Mouse (Mus musculus): ENCODE data around the gene Smarca2.
"Not testable (repeated sequence)": the region's sequence is repeated elsewhere in the genome, so short reads cannot be mapped to it uniquely, and the experiment has no call there.

The Smarca2 gene

GRCm38 (mm10) chr19:26704545-26705209 is 99.8 kb downstream of the Smarca2 start:
- DNase-seq: peak; percentile 47

DNA sequence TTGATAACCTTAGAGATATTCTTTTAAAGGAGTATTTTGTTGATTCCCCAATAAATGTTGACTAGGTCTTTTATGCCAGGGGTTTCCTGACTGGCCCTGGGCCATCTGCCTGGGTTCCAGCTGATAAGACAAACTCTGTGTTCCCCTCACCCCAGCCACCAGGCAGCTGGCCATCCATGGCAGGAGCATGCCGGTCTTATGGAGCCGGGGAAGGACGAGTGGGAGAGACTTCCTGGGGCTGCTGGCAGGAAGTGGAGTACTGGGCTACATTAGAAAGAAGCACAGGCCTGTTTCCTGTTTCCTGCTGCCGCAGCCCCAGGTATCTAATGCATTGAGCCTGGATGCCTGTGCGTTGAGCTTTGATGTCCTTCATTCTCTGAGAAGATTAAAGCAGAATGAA is 102.1 kb downstream of the Smarca2 start:
- no peak for DNase-seq

- DNase-seq: peak; percentile 25
Observed at GRCm38 (mm10) chr19:26709095-26709494, 104.2 kb downstream of the Smarca2 start.

GRCm38 (mm10) chr19:26711268-26711667 is 106.4 kb downstream of the Smarca2 start:
- peak; percentile 59 for DNase-seq

- no peak for DNase-seq
Observed at GRCm38 (mm10) chr19:26716217-26716616, 111.4 kb downstream of the Smarca2 start.

DNA sequence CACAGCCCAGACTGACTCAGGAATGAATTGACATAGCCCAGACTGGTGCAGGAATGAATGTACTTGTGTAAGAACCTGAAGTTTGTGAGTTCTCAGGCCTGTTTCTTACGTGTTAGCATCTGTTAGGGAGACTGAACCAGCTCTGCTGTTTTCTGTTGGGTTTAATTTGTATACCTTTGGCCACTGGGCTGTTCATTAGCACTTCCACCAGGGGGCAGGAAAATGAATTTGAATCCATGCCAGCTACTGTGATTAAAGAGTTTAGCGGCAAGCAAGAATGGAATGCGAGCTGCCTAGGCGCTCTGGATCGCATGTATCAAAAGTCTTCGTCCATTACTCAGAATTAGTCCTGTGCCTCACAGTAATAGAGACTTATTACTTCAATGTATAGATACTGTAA is 113.4 kb downstream of the Smarca2 start:
- DNase-seq: peak; percentile 64

DNA sequence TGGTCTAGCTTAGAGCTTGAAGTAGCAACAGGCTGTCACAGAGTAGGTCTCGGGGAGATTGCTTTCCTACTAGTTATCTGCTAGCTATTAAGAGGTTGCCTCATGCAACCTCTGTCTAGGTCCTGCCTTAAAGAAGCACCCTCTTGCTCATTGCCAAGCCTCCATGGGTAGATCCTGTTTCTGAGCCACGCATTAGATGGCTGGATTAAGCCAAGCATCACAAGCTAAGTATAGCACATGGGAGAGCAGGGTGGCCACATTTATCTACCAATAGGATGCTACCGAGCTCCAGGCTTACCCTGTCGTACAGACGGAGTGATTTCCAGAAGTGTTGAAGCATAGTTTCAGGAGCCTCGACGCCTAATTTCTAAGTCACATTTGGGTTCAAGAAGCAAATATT is 114.3 kb downstream of the Smarca2 start:
- DNase-seq: no peak

DNA sequence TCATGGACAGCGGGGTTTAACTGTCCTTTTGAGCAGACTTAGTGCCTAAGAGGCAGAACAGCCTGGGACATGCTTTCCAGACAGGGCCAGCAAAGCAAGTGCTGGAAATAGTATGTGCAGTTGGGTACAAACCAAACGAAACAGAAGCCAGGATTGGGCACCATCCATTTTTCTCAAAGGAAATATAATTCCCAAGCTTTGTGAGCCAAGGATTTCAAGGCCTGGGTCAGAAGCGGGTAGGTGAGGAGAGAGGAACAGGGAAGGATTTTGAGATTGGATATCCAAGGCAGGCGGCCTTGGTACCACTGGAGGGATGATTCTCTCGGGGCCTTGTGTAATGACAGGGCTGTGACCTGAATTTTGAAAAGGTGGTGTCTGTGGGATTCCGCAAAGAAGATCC is 116.9 kb downstream of the Smarca2 start:
- no peak for DNase-seq

- DNase-seq: no peak
Observed at GRCm38 (mm10) chr19:26723899-26724298, 119.0 kb downstream of the Smarca2 start.

GRCm38 (mm10) chr19:26724626-26725025 is 119.8 kb downstream of the Smarca2 start:
- no peak for DNase-seq

DNA sequence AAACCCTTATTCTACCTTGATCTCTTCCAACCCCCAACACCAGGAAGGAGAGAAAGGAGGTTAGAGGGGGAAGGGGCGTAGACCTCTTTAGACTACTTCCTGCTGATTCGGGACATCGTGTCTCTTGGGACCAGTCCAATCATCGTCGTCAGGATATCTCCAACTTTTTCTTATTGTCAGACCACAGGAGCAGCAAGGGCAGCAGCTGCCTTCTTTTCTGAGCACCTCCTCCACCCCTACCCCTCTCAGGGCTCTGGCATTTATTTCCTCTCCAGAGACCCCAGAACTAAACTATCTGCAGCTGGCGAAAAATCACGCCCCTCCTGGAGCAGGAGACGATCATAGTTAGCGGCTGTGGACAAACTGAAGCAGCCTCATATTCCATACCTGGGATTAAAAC is 122.9 kb downstream of the Smarca2 start:
- DNase-seq: no peak

GRCm38 (mm10) chr19:26730486-26730885 is 125.6 kb downstream of the Smarca2 start:
- no peak for DNase-seq

- DNase-seq: no peak
Observed at GRCm38 (mm10) chr19:26731121-26731520, 126.3 kb downstream of the Smarca2 start.

DNA sequence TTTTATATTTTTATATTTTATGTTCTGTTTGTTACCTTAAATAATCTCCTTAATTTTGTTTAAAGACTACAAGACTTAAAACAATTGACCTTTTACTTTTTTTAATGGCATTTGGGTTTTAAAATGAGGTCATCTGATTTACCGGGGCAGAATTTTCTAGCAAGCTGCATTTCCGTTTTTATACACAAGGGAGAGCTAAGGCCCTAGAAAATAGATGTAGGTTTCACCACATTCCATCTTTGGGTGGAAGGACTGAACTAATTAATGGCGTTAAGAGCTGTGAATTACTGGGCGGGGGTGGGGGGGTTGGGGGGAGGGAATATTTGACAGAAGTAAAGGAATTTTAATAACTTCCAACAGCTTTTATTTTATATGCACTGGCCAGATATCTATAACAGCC is 127.0 kb downstream of the Smarca2 start:
- peak; percentile 68 for DNase-seq

GRCm38 (mm10) chr19:26733055-26733454 is 128.2 kb downstream of the Smarca2 start:
- no peak for DNase-seq

- DNase-seq: no peak
Observed at GRCm38 (mm10) chr19:26733546-26734100, 128.8 kb downstream of the Smarca2 start.

- no peak for DNase-seq
Observed at GRCm38 (mm10) chr19:26734704-26735109, 129.9 kb downstream of the Smarca2 start.

DNA sequence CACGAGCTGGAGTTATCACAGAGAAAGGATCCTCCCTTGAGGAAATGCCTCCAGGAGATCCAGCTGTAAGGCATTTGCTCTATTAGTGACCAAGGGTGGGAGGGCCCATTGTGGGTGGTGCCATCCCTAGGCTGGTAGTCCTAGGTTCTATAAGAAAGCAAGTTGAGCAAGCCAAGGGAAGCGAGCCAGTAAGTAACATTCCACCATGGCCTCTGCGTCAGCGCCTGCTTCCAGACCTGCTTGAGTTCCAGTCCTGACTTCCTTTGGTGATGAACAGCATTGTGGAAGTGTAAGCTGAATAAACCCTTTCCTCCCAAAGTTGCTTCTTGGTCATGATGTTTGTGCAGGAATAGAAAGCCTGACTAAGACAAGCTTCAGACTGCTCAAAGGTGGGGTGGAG is 140.2 kb downstream of the Smarca2 start:
- not testable (repeated sequence) for DNase-seq

GRCm38 (mm10) chr19:26745567-26745966 is 140.7 kb downstream of the Smarca2 start:
- DNase-seq: no peak

- DNase-seq: no peak
Observed at GRCm38 (mm10) chr19:26746290-26746689, 141.4 kb downstream of the Smarca2 start.

GRCm38 (mm10) chr19:26746709-26747467 is 142.0 kb downstream of the Smarca2 start:
- no peak for DNase-seq

DNA sequence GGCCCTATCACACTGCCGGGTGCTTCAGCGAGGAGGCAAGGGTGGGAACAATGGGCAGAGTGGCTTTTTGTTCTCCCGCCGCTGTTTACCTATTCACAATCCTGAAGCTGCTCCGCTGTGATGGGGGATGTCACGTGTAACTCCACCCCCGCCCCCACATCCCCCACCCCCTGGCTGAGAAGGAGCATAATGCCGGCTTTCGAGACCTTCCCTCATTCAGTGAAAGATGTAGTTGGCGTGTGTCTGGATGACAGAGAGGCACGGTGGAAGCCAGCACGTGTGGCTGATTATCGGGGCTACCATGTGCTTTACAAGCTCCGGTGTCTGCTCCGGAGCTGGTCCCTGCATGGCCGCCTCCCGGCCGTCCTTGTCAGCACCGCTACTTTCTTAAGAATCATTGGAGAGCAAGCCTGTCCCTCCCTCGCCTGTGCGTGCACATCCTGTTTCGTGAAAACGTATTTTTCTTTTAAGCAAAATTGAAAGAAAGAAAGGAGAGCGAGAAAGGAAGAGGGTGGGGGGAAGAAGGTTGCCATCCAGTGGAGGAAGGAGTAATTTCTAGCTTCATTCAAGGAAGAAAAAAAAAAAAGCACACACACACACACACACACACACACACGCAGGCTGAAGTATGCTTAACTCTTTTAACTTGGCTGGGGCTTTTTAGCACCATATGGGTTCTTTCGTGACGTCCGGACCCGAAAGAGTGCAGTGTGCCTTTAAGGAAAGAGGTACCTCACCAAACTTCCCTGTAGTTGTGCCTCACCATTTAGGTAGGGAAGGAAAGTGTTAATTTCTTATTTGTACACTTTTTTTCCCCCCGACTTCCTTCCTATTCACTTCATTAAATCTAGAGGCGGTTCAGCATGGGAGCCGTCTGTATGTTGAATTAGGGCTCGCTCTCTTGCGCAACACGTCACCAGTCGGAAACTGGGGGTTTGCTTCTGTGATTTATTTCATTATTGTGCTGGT is 143.0 kb downstream of the Smarca2 start:
- peak; percentile 90 for DNase-seq

- DNase-seq: peak; percentile 60
Observed at GRCm38 (mm10) chr19:26748676-26749075, 143.8 kb downstream of the Smarca2 start.

All from embryo, embryonic 11 days (tissue).